ENCODE assay signal across 8 mouse cellular contexts in genomic region chr1:134513876-134514590, GRCm38 (mm10). TPM values are rescaled to one million over a fixed set of nuclear protein-coding genes. Genes with fewer than 3 reads are reported as not detected.
DNase-seq lines count a peak whose midpoint lies in the region; ATAC-seq and TF ChIP-seq lines count a peak whose summit lies in the region.

No protein-coding gene starts in this region.

- H3K36me3 ChIP-seq in heart, embryonic 12.5 days = 0 out of 2 replicates have a peak, but pooled peaks cover 5% of the 10 kb centered on the region
- H3K36me3 ChIP-seq in liver, embryonic 14.5 days (replicated peaks; ENCODE audit: control insufficient read depth, insufficient read depth, low read depth) = no peaks in the 10 kb centered on the region
- H3K36me3 ChIP-seq in neural tube, embryonic 13.5 days = 0 out of 2 replicates have a peak, but pooled peaks cover 5% of the 10 kb centered on the region

- TF ChIP-seq CTCF in liver, embryonic 14.5 days (IDR thresholded peaks at IDR 0.05; ENCODE audit: low read depth) = no peak

- peak overlapping the region; percentile 53 for H3K4me3 ChIP-seq in heart, embryonic 12.5 days
- peak overlapping the region; percentile 35 to 43; a peak in 3 of 4 replicates for H3K4me3 ChIP-seq in liver, embryonic 14.5 days (ENCODE audit: insufficient read depth in 1 of 2, low read depth in 2 of 2, low read length in 2 of 2)
- peak overlapping the region; percentile 36; the same call in 1 of the 2 replicates for H3K4me3 ChIP-seq in neural tube, embryonic 13.5 days

- no peak for ATAC-seq in heart, embryonic 12.5 days (ENCODE audit: insufficient number of reproducible peaks, low FRiP score)
- ATAC-seq in liver, embryonic 14.5 days (ENCODE audit: insufficient read depth) = no peak
- no peak for ATAC-seq in neural tube, embryonic 13.5 days (ENCODE audit: low read depth)

- peaks cover 34% of the 10 kb centered on the region for H3K4me1 ChIP-seq in heart, embryonic 12.5 days (replicated peaks)
- H3K4me1 ChIP-seq in liver, embryonic 14.5 days (replicated peaks; ENCODE audit: control insufficient read depth in 2 of 2, insufficient read depth in 2 of 2, low read length in 1 of 2) = peaks cover 2 to 3% of the 10 kb centered on the region in 2 experiments; a peak in 2 of 4 replicates
- peaks cover 35% of the 10 kb centered on the region for H3K4me1 ChIP-seq in neural tube, embryonic 13.5 days (replicated peaks)

- 47% methylated on average over 16 of the region's 16 CpGs for WGBS in heart, embryonic 12.5 days
- 42% methylated on average over 16 of the region's 16 CpGs for WGBS in liver, embryonic 14.5 days (ENCODE audit: insufficient replicate concordance)
- 42% methylated on average over 16 of the region's 16 CpGs for WGBS in neural tube, embryonic 13.5 days

- no peak for TF ChIP-seq EP300 in liver, embryonic 14.5 days (IDR thresholded peaks at IDR 0.05; ENCODE audit: low read depth)

- peak; percentile 27 to 33 for DNase-seq in heart, adult 18-20 months
- DNase-seq in heart, postnatal 25 days (ENCODE audit: low spot score) = no peak
- no peak for DNase-seq in liver, embryonic 14.5 days (ENCODE audit: low read depth in 3 of 3, low spot score in 3 of 3)
- no peak for DNase-seq in embryo, embryonic 10.5 days (ENCODE audit: low spot score)
- DNase-seq in urinary bladder, postnatal 10 days (ENCODE audit: low spot score) = no peak
- no peak for DNase-seq in frontal cortex, postnatal 14 days (ENCODE audit: low spot score in 2 of 2)

- peaks cover 25% of the 10 kb centered on the region for H3K27me3 ChIP-seq in heart, embryonic 12.5 days (replicated peaks)
- H3K27me3 ChIP-seq in liver, embryonic 14.5 days (ENCODE audit: control insufficient read depth, insufficient read depth, low read length) = peaks cover 28% of the 10 kb centered on the region
- peaks cover 39% of the 10 kb centered on the region for H3K27me3 ChIP-seq in neural tube, embryonic 13.5 days

- peak overlapping the region; percentile 64; the same call in 1 of the 2 replicates for H3K9ac ChIP-seq in heart, embryonic 12.5 days
- no peak overlapping the region for H3K9ac ChIP-seq in liver, embryonic 14.5 days (replicated peaks)
- H3K9ac ChIP-seq in neural tube, embryonic 13.5 days = no peak overlapping the region

- H3K9me3 ChIP-seq in heart, embryonic 12.5 days (replicated peaks) = no peaks in the 10 kb centered on the region
- H3K9me3 ChIP-seq in liver, embryonic 14.5 days (ENCODE audit: control insufficient read depth, low read length) = no peaks in the 10 kb centered on the region
- H3K9me3 ChIP-seq in neural tube, embryonic 13.5 days = no peaks in the 10 kb centered on the region

- peak overlapping the region; percentile 92 for H3K4me2 ChIP-seq in heart, embryonic 12.5 days
- H3K4me2 ChIP-seq in liver, embryonic 14.5 days (ENCODE audit: low read depth) = peak overlapping the region; percentile 66
- H3K4me2 ChIP-seq in neural tube, embryonic 13.5 days = peak overlapping the region; percentile 64

- intact Hi-C loops in heart, postnatal 25 days (cut with DNase I) = no loop called here

- H3K27ac ChIP-seq in heart, embryonic 12.5 days (ENCODE audit: poor library complexity, severe bottlenecking) = no peak overlapping the region
- no peak overlapping the region for H3K27ac ChIP-seq in liver, embryonic 14.5 days
- H3K27ac ChIP-seq in neural tube, embryonic 13.5 days (replicated peaks) = no peak overlapping the region

RNA-seq across cellular contexts. Expression of gene Rabif, which starts 19.6 kb away (rescaled TPM):
- 1 to 10 TPM; 8.0 to 9.7 TPM for total RNA-seq in heart, adult 18-20 months (2021)
- total RNA-seq in heart, postnatal 25 days (2021) = 1 to 10 TPM; 8.4 to 8.9 TPM
- polyA plus RNA-seq in heart, embryonic 12.5 days (2016; fragmentation: Nextera tagmentation; extraction: Ambion mirVana) = 32.2 and 32.8 TPM in 2 replicates
- polyA plus RNA-seq in liver, embryonic 14.5 days (2012; rRNA removed) = 8.9 and 9.7 TPM in 2 replicates
- 16.8 and 18.2 TPM in 2 replicates for polyA plus RNA-seq in liver, embryonic 14.5 days (2014; fragmentation: Nextera tagmentation; extraction: Ambion mirVana)
- polyA plus RNA-seq in neural tube, embryonic 13.5 days (2015; fragmentation: Nextera tagmentation; extraction: Ambion mirVana) = 65.1 and 67.4 TPM in 2 replicates

RNA-seq across cellular contexts. Expression of gene Mgat4e, which starts 35.4 kb away (rescaled TPM):
- not detected for total RNA-seq in heart, adult 18-20 months (2021)
- not detected for total RNA-seq in heart, postnatal 25 days (2021)
- polyA plus RNA-seq in heart, embryonic 12.5 days (2016; fragmentation: Nextera tagmentation; extraction: Ambion mirVana) = not detected in 2 replicates
- not detected in 2 replicates for polyA plus RNA-seq in liver, embryonic 14.5 days (2012; rRNA removed)
- polyA plus RNA-seq in liver, embryonic 14.5 days (2014; fragmentation: Nextera tagmentation; extraction: Ambion mirVana) = not detected in 2 replicates
- polyA plus RNA-seq in neural tube, embryonic 13.5 days (2015; fragmentation: Nextera tagmentation; extraction: Ambion mirVana) = not detected in 2 replicates

RNA-seq across cellular contexts. Expression of gene Kdm5b, which starts 45.9 kb away (rescaled TPM):
- 10 to 100 TPM; 10.6 to 11.3 TPM for total RNA-seq in heart, adult 18-20 months (2021)
- total RNA-seq in heart, postnatal 25 days (2021) = 10 to 100 TPM; 17.0 to 20.6 TPM
- 39.9 and 41.4 TPM in 2 replicates for polyA plus RNA-seq in heart, embryonic 12.5 days (2016; fragmentation: Nextera tagmentation; extraction: Ambion mirVana)
- 1.5 and 1.8 TPM in 2 replicates for polyA plus RNA-seq in liver, embryonic 14.5 days (2012; rRNA removed)
- polyA plus RNA-seq in liver, embryonic 14.5 days (2014; fragmentation: Nextera tagmentation; extraction: Ambion mirVana) = 4.2 and 4.9 TPM in 2 replicates
- polyA plus RNA-seq in neural tube, embryonic 13.5 days (2015; fragmentation: Nextera tagmentation; extraction: Ambion mirVana) = 90.2 and 98.9 TPM in 2 replicates

RNA-seq across cellular contexts. Expression of gene Klhl12, which starts 58.7 kb away (rescaled TPM):
- total RNA-seq in heart, adult 18-20 months (2021) = 10 to 100 TPM; 22.5 to 22.8 TPM
- total RNA-seq in heart, postnatal 25 days (2021) = 10 to 100 TPM; 19.1 to 20.5 TPM
- polyA plus RNA-seq in heart, embryonic 12.5 days (2016; fragmentation: Nextera tagmentation; extraction: Ambion mirVana) = 18.8 and 20.4 TPM in 2 replicates
- 12.1 and 17.9 TPM in 2 replicates for polyA plus RNA-seq in liver, embryonic 14.5 days (2012; rRNA removed)
- 28.0 and 31.6 TPM in 2 replicates for polyA plus RNA-seq in liver, embryonic 14.5 days (2014; fragmentation: Nextera tagmentation; extraction: Ambion mirVana)
- polyA plus RNA-seq in neural tube, embryonic 13.5 days (2015; fragmentation: Nextera tagmentation; extraction: Ambion mirVana) = 31.4 and 35.5 TPM in 2 replicates

Comparison
In these comparisons a context has a peak if more than half of its experiments do, and no peak if none do; other contexts are left out.
1. DNase-seq: peak in heart, adult 18-20 months (2 of 2); none in heart, postnatal 25 days (single experiment), liver, embryonic 14.5 days (0 of 3), embryo, embryonic 10.5 days (single experiment), urinary bladder, postnatal 10 days (single experiment) and frontal cortex, postnatal 14 days (0 of 2).
2. Peak in every context shown above with its lines, with median percentiles within 50 percentile points of each other: H3K4me2 ChIP-seq and H3K4me3 ChIP-seq.